Mouse (Mus musculus) gastrocnemius, postnatal 4 days (tissue): ENCODE results near the gene C130074G19Rik. TPM values are rescaled to one million over a fixed set of nuclear protein-coding genes. Genes with fewer than 3 reads are reported as not detected.
A peak's percentile ranks its signal among the peaks of the same experiment; 100 is the strongest.

Experiments
- DNase-seq, 2 experiments: peaks; one replicate each; pipeline ENCODE4 v3.0.0; 2021 to 2022; ENCODE audit warnings: low spot score in 2 of 2, mixed read lengths in 2 of 2
- microRNA-seq: library from miRNA; unstranded; fragments of <30 nt; microRNA quantifications from one replicate; pipeline ENCODE4 v1.2.0, GENCODE M21; 2021
- total RNA-seq, 2 experiments: library from RNA; stranded (reverse); gene quantifications; 2 replicates each; pipeline ENCODE4 v1.2.3; 2021

C130074G19Rik gene
- total RNA-seq, 2 experiments from 2014 or later = 28.7 to 30.8 TPM

- DNase-seq = peak; percentile 77 to 90
These were observed 37.6 kb downstream of the C130074G19Rik start for GRCm38 (mm10) chr1:184845111-184846071.

- peak in 1 of 2 experiments; percentile 56 for DNase-seq
These were observed 38.5 kb downstream of the C130074G19Rik start for GRCm38 (mm10) chr1:184844326-184845066.

- no peak for DNase-seq
These were observed 45.4 kb downstream of the C130074G19Rik start for GRCm38 (mm10) chr1:184837649-184838048.

GRCm38 (mm10) chr1:184836350-184836749 lies 46.7 kb downstream of the C130074G19Rik start:
- DNase-seq = no peak

- DNase-seq = no peak
These were observed 49.5 kb downstream of the C130074G19Rik start for GRCm38 (mm10) chr1:184833499-184833898.

- DNase-seq = no peak
These were observed 50.8 kb downstream of the C130074G19Rik start for GRCm38 (mm10) chr1:184832211-184832610.

- no peak for DNase-seq
These were observed 53.1 kb downstream of the C130074G19Rik start for GRCm38 (mm10) chr1:184829897-184830296.

GRCm38 (mm10) chr1:184827175-184827701 lies 55.8 kb downstream of the C130074G19Rik start:
- DNase-seq = no peak

- peak in 1 of 2 experiments; percentile 53 for DNase-seq
These were observed 57.9 kb downstream of the C130074G19Rik start for GRCm38 (mm10) chr1:184825093-184825492.

GRCm38 (mm10) chr1:184824439-184824851 lies 58.6 kb downstream of the C130074G19Rik start:
- peak; percentile 86 to 91 for DNase-seq

GRCm38 (mm10) chr1:184822678-184823077 lies 60.3 kb downstream of the C130074G19Rik start:
- DNase-seq = no peak

Small RNA genes within 50 kb of the gene (microRNA-seq; reads per million reads assigned to microRNA genes)
- gene Mir1981 = 143 reads per million, percentile 55 among the genes with 10 or more reads in this experiment

Other genes with a start within 250 kb of the C130074G19Rik start
- gene Hlx, start 150.6 kb downstream of the C130074G19Rik start, total RNA-seq = 10 to 100 TPM; 22.5 to 27.7 TPM
- gene Marc1, start 71.9 kb downstream of the C130074G19Rik start, total RNA-seq = under 1 TPM in 1 of 2 experiments, not detected in 1; 0.83 TPM
- 100 to 1,000 TPM; 187 to 191 TPM for gene Marc2, start 36.8 kb downstream of the C130074G19Rik start, total RNA-seq
- 10 to 100 TPM; 12.9 to 13.6 TPM for gene Mark1, start 116.4 kb upstream of the C130074G19Rik start, total RNA-seq